Mouse (Mus musculus) stomach, postnatal 0 days (tissue): ENCODE results near the gene Nkap.

Experiments used
- CTCF ChIP-seq: IDR thresholded peaks from 2 replicates; pipeline ENCODE4 v1.5.1; 2016; ENCODE audit warnings: antibody characterized with exemption, low read depth, mild to moderate bottlenecking, moderate library complexity
- EP300 ChIP-seq: optimal IDR thresholded peaks from 2 replicates; pipeline ENCODE3; 2016; ENCODE audit warnings: antibody characterized with exemption

DNA sequence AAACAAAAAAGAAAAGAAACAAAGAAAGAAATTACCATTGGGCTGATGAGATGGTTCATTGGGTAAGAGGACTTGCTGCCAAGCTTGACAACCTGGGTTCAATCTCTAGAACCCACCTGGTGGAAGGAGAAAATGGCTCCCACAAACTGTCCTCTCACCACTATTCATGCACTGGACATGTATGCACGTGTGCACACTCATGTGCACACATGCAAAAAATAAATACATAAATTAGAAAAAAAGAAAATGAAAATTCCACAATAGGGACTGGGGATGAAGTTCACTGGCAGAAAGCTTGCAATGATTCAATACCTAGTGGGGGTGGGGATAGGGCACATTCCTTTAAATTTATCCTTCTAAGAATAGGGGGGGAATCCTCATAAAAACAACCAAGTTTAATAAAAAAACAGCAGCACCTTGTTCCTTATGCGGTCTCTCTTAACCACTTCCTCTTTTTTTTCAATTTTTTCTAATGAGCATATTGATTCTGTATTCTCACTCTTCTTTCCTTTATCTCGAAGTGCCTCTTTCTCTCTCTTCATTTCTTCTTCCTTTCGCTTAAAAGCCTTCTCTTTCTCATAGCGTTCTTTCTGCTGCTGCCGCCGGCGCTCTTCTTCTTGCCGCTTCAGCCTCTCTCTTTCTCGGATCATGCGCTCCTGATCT lies 31.4 kb upstream of the Nkap start:
- no peak for TF ChIP-seq CTCF
- no peak for TF ChIP-seq EP300
